Mouse (Mus musculus) C2C12 (cell line): ENCODE measurements around the gene Xxylt1.

Source experiments
- CTCF ChIP-seq: IDR thresholded peaks from one replicate; pipeline ENCODE4 v1.5.1; 2011; ENCODE audit not compliant: control insufficient read depth, insufficient read depth, insufficient read length
- MAX ChIP-seq: IDR thresholded peaks from one replicate; pipeline ENCODE4 v1.6.1; 2011; ENCODE audit warnings: mild to moderate bottlenecking, control low read depth
- MYOD1 ChIP-seq: IDR thresholded peaks from one replicate; pipeline ENCODE4 v1.6.1; 2011; ENCODE audit warnings: low read depth; ENCODE audit not compliant: control insufficient read depth, insufficient read length
- USF1 ChIP-seq: IDR thresholded peaks from one replicate; pipeline ENCODE4 v1.6.1; 2011; ENCODE audit warnings: low read depth, mild to moderate bottlenecking, control low read depth, moderate library complexity

DNA sequence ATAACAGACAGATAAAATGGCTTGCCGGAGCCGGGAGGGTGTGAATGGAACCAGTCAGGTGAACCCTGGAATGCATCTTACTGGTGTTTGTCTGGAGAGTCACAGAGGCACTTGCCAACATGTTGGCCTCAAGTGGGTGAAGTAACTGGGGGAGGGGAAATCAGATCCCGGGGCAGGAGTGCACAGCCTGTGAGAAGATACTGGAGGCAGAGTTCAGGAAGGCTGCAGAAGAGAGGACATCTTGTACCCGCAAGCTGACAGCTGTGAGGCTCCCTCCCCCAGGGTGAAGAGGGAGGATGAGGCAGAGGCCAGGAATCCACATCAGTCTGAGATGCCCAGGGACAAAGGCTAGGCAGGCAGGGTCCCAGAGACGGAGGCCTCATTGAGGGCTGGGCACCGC is 116.8 kb downstream of the Xxylt1 start:
- no peak for TF ChIP-seq CTCF
- no peak for TF ChIP-seq MAX
- no peak for TF ChIP-seq USF1
- no peak for TF ChIP-seq MYOD1
